Mouse (Mus musculus): ENCODE results near the gene Tmem132a.

Gene Tmem132a

GRCm38 (mm10) chr19:10878201-10878837, 8.6 kb upstream of the Tmem132a start:
- no peak for DNase-seq (ENCODE audit: low spot score in 2 of 2)

GRCm38 (mm10) chr19:10871328-10871961, 1.7 kb upstream of the Tmem132a start:
- no peak for DNase-seq (ENCODE audit: low spot score in 2 of 2)

DNA sequence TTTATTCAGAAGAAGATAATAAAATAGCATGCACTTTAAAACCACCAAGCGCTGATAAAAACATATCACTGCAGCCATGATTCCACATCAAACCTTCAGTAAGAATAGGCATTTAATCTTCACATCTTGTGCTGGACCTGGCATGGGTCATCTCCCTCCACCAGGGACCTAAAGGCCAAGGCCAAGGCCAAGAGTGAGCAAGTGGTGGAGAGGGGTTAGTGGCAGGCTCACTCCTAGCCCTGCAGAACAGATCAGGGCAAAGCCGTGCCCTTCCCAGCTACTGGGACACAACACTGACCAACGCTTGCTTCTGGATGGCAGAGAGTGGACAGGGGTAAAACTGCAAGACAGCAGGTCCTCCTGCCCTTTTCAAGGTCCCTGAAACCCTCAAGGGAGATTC, 936 bp upstream of the Tmem132a start:
- no peak for DNase-seq (ENCODE audit: low spot score in 2 of 2)

- peak; percentile 69 to 81 for DNase-seq (ENCODE audit: low spot score in 2 of 2)
These were observed 377 bp downstream of the Tmem132a start for GRCm38 (mm10) chr19:10869241-10869885.

DNA sequence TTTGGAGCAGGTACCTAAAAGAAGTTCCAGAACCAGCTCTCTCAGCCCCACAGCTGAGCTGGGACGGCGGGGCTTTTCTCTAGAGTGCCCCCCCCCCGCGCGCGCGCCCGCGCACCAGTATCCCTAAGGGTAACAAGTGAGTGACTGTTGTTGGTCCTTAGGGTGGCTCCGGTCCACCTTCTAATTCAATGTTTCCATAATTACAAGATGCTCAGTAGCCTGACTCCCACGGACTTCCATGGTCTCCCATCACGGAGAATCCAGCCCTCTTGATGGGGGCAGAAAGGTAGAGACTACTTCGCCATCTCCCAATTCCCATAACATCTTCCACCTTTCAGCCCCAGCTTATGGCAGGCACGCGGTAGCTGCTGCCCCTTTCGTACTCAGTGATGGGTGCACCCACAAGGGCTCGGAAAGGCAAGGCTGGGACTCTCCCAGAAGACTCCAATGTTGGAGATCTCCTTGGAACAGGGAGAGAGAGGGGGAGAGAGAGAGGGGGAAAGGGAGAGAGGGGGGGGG, 1.1 kb downstream of the Tmem132a start:
- DNase-seq (ENCODE audit: low spot score in 2 of 2): no peak

DNA sequence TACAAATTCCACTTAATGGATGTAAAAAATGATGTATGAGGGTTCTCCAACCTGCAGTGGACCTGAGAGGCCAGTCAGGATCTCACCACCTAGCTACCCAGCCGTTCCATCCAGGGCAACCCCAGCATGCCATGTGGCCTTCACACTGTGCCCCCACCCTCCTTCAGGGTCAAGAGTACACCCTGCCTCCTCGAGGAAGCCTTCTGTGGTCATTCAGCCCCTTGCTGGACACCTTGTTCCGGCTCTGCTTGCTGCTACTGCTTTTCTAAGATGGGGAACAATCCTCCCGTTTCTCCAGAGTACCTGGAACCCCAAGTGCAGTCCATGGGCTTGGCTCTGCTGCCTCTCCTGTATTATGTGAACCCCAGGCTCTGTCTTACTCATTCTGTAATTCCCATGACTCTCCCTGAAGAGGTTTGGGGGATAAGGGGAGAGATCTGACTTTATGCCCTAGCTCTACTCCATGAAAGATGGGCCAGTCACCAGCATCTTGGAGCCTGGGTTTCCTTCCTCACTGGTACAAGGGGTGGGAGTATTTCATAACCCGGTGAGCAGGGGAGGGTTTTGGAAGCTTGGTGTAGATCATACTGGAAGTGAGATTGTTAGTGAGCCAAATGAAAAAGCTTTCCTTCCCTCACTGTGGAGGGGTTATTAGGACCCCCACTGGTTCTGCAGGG, 1.7 kb downstream of the Tmem132a start:
- DNase-seq (ENCODE audit: low spot score in 2 of 2): no peak

DNA sequence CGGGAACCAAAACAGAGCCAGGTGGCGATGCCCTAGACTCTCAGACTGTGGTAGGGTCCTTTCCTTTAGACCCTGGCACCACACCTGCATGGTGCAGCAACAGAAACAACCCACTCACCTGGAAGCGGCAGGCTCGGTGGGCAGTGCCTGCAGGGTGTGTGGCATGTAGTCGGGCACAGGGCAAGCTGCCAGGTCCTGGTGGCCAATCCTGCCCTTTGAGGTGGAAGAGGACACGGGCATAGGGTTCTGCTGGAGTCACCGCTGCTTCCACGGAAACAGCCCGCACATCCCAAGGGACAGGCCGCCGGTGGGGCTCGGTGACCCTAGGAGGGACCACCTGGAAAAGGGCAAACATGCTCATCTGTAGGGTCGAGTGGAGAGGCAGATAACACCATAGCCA, 3.4 kb downstream of the Tmem132a start:
- DNase-seq (ENCODE audit: low spot score in 2 of 2): no peak

- DNase-seq (ENCODE audit: low spot score in 2 of 2): no peak
These were observed 9.7 kb downstream of the Tmem132a start for GRCm38 (mm10) chr19:10860072-10860497.

DNA sequence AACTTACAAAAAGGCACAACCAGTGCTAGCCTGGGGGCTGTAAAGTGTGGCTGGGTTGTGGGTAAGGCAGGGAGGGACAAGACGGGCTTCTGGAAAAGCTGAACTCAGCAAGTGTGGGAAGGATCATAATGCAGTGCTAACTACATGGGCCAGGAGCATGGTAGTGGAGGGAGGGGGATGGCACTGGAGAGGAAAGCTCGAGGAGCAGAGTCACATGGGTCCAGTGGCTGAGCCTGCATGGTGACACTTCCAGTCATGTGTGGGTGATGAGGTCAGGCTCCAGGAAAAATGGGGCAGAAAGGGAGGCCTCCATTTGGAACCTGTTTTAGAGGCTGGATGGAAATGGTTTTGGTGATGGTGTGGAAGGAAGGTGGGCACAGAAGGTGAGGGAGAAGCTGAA, 13.2 kb downstream of the Tmem132a start:
- no peak for DNase-seq (ENCODE audit: low spot score in 2 of 2)

DNA sequence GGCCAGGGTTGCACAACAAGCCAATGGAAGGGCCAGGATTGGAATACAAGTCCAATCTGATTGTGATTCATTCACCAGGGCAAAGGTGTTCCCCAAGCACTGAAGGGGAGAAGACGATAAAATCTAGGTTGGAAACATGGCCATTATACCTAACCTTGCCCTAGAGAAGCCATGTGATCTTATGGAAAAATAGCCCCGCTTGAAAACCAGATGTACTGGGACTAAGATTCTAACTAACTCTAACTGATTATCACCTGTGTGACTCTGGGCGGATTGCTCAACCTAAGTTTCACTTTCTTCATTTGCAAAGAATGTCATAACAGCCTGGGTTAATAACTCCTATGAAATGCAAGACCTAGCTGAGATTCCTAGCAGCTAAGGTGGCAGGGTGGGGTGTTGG, 14.3 kb downstream of the Tmem132a start:
- no peak for DNase-seq (ENCODE audit: low spot score in 2 of 2)

- no peak for DNase-seq (ENCODE audit: low spot score in 2 of 2)
These were observed 22.2 kb downstream of the Tmem132a start for GRCm38 (mm10) chr19:10847311-10848087.

- DNase-seq (ENCODE audit: low spot score in 2 of 2): no peak
These were observed 23.6 kb downstream of the Tmem132a start for GRCm38 (mm10) chr19:10846150-10846549.

DNA sequence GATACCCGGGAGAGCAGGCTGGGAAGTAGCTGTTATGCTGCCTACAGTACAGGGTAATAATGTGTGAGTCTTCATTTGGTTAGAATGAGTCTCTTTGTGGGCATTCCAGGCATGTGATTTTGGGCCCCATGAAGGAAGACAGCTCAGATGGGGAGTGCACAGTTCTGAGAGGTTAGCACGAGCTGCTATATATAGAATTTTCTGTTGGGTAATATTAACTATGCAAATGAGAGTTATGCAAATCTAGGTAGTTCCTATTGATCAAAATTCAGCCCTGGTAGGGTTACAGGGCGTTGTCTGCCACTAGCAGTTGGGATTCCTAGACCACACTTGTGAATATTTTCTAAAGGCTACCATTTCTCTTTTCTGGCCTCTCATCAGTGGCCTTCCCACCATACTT, 24.3 kb downstream of the Tmem132a start:
- DNase-seq (ENCODE audit: low spot score in 2 of 2): no peak

DNA sequence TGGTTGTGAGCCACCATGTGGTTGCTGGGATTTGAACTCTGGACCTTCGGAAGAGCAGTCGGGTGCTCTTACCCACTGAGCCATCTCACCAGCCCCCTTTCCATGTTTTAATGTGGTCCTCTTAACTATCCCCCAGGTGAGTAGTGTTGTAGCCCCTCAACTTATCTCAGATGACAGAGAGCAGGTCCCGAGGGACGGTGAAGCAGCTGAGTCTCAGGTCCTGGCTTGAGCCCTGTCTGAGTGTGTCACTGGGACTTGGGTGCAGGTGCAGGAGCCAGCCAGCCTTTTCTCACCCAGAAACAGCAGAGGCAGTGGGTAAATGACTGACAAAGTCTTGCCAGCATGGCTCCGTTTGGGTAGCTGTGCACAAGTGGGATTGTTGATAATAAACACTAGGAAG, 25.5 kb downstream of the Tmem132a start:
- no peak for DNase-seq (ENCODE audit: low spot score in 2 of 2)

- DNase-seq (ENCODE audit: low spot score in 2 of 2): no peak
These were observed 26.8 kb downstream of the Tmem132a start for GRCm38 (mm10) chr19:10842914-10843313.

GRCm38 (mm10) chr19:10841721-10842626, 27.8 kb downstream of the Tmem132a start:
- no peak for DNase-seq (ENCODE audit: low spot score in 2 of 2)

- DNase-seq (ENCODE audit: low spot score in 2 of 2): no peak
These were observed 30.5 kb downstream of the Tmem132a start, which contains the start of gene Slc15a3 for GRCm38 (mm10) chr19:10839010-10839892. Gene Slc15a3 (plus strand): TSS chr19:10839727.

DNA sequence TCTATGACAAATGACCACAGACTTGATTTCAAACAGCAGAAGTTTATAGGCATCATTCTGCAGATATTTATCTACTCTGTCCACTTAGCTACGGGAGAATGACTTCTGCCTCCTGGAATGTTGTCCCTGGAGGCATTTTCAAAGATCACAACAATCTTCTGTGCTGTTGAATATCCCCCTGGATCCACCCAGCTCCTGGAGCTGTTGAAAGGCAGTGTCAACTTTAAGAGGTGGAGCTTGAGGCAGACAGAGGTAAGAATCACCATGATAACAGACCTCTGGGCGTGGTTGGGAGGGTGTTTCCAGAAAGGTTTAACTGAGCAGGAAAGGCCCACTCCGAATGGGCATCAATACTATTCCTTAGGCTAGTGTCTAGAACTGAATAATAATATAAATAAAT, 34.1 kb downstream of the Tmem132a start:
- DNase-seq (ENCODE audit: low spot score in 2 of 2): no peak

DNA sequence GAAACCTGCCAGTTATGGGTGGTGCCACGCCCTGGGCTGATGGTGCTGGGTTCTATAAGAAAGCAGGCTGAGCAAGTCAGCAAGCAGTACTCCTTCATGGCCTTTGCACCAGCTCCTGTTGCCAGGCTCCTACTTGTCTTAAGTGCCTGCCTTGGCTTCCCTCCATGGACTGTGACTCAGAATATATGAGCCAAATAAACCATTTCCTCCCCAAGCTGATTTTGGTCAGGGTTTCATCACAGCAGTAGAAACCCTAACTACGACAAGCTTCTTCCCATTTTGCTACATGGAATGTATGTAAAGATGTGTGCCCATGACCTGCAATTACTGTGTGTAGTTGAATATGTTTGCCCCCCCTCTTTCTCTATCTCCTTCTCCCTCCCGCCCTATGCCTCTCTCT, 36.1 kb downstream of the Tmem132a start:
- no peak for DNase-seq (ENCODE audit: low spot score in 2 of 2)
